Mouse (Mus musculus) midbrain, postnatal 0 days (tissue): Measurements from ENCODE around the gene Rhou. TPM values are rescaled to one million over a fixed set of nuclear protein-coding genes. Genes with fewer than 3 reads are reported as not detected.
A peak's percentile ranks its signal among the peaks of the same experiment; 100 is the strongest.

Experiments used
- ATAC-seq: fragments of 200-750 bp; cut with Nextera tagmentation; 2 replicates; pipeline ENCODE4 v1.8.0; 2017; ENCODE audit warnings: moderate number of reproducible peaks, mild to moderate bottlenecking, moderate TSS enrichment, moderate library complexity; ENCODE audit not compliant: low FRiP score
- DNase-seq: peaks from one replicate; pipeline ENCODE4 v3.0.0-alpha.2; 2015; ENCODE audit warnings: low spot score
- H3K27ac ChIP-seq: fragments of 300-500 bp; sonication (generic); 2 replicates; pipeline ENCODE4 v1.5.1; 2014; ENCODE audit warnings: low read depth, mild to moderate bottlenecking, low read length, mixed read lengths
- H3K27me3 ChIP-seq: fragments of 300-500 bp; sonication (generic); 2 replicates; pipeline ENCODE4 v1.6.1; 2014; ENCODE audit warnings: low read length, control low read depth, mixed read lengths; ENCODE audit not compliant: insufficient read depth
- H3K36me3 ChIP-seq: fragments of 300-500 bp; sonication (generic); 2 replicates; pipeline ENCODE4 v1.6.1; 2014; ENCODE audit warnings: low read length, control low read depth, mixed read lengths; ENCODE audit not compliant: insufficient read depth
- H3K4me1 ChIP-seq: fragments of 300-500 bp; sonication (generic); 2 replicates; pipeline ENCODE4 v1.6.1; 2014; ENCODE audit warnings: mild to moderate bottlenecking, control low read depth, antibody characterized with exemption, low read length, mixed read lengths; ENCODE audit not compliant: insufficient read depth
- H3K4me2 ChIP-seq: fragments of 300-500 bp; sonication (generic); 2 replicates; pipeline ENCODE4 v1.6.1; 2014; ENCODE audit warnings: low read depth, mild to moderate bottlenecking, low read length, mixed read lengths; ENCODE audit not compliant: poor library complexity, severe bottlenecking
- H3K4me3 ChIP-seq: fragments of 300-500 bp; sonication (generic); 2 replicates; pipeline ENCODE4 v1.5.1; 2014; ENCODE audit warnings: low read depth, mild to moderate bottlenecking, low read length, moderate library complexity
- H3K9ac ChIP-seq: fragments of 300-500 bp; sonication (generic); replicated peaks from 2 replicates; pipeline ENCODE4 v1.6.1; 2014; ENCODE audit warnings: mild to moderate bottlenecking, low read length, moderate library complexity, mixed read lengths; ENCODE audit not compliant: poor library complexity, severe bottlenecking
- H3K9me3 ChIP-seq: fragments of 300-500 bp; sonication (generic); 2 replicates; pipeline ENCODE4 v1.6.1; 2016; ENCODE audit warnings: low read length, control low read depth
- CTCF ChIP-seq: IDR thresholded peaks from 2 replicates; pipeline ENCODE4 v1.5.1; 2016; ENCODE audit warnings: antibody characterized with exemption, mild to moderate bottlenecking
- WGBS: fragments of 180-500 bp; shearing (Covaris S2); extraction: QIAGEN DNeasy Blood & Tissue Kit; methylation state at CpG from one replicate; pipeline ENCODE4 v1.1.7; 2014; 5-methylcytosine and 5-hydroxymethylcytosine counted together
- polyA plus RNA-seq: library from polyadenylated mRNA; unstranded; fragments of >200 nt; fragmentation: Nextera tagmentation; extraction: Ambion mirVana; gene quantifications from 2 replicates; pipeline ENCODE4 v1.2.1, GENCODE M21; 2015
- total RNA-seq: library from RNA; depleted of rRNA; stranded (reverse); fragments of >200 nt; gene quantifications from 2 replicates; pipeline ENCODE4 v1.2.3, GENCODE M21; 2014

Gene Rhou
- total and polyA plus RNA-seq, 2 experiments from 2014 or later, result 7.1 to 24.9 TPM

DNA sequence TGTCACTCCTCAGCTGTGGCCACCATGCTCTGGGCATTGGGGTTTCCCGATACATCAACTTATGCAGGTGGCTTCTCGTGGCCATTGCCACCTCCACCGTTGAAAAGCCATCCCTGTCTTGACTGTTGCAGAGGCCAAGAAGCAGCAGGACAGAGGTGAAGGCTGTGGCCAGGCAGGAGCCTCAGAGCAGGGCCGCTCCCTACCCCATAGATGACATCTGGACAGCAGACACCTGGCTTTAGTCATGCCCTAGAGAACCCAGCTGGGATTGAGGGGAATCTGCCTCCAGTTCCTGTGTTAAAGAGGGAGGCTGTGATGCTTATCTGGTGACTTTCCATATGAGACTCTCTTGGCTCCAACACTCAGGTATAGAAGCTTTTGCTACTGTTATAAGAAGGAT, 24.7 kb downstream of the Rhou start:
- WGBS, result 79% methylated on average over 4 of the region's 4 CpGs
- TF ChIP-seq CTCF, result no peak
- no peak overlapping the region for H3K4me2 ChIP-seq
- no peak overlapping the region for H3K27ac ChIP-seq
- no peak for ATAC-seq
- no peaks in the 10 kb centered on the region for H3K27me3 ChIP-seq
- H3K4me1 ChIP-seq, result peaks cover 6% of the 10 kb centered on the region; the same call in 1 of the 2 replicates
- no peaks in the 10 kb centered on the region for H3K36me3 ChIP-seq
- no peak overlapping the region for H3K9ac ChIP-seq
- no peaks in the 10 kb centered on the region for H3K9me3 ChIP-seq
- no peak overlapping the region for H3K4me3 ChIP-seq
- DNase-seq, result no peak

DNA sequence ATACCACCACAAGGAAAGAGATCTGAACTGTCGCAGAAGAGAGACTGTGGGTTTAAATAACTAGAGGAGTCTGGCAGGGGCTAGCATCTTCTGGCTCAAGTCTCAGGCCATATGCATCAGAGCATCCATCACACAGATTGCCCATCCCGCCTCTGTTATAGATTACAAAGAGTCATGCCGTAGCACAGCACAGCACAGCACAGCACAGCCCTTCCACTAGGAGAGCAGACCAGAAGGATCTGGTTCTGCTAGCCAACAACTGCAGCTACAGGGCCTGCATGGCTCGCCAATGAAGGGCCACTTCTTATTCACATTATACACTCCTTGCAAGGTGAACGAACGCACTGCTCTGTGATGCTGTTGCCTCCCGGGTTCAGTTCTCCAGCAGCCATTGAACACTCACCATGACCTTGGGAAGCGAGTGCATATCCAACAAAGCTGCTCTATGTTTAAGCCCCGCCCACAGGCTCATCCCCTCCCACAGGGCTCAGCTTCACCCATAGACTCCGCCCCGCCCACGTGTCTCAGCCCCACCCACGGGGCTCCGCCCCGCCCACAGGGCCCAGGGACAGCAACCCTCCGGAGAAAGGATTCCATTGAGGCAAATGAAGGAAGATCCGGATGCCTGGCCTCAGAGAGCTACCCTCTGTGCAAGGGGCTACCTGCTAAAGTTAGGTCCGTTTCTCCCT, 28.5 kb downstream of the Rhou start:
- Histone ChIP-seq H3K36me3 (no peaks in the 10 kb centered on the region), H3K9ac (no peak overlapping the region), H3K4me3 (no peak overlapping the region), H3K27ac (no peak overlapping the region), H3K9me3 (no peaks in the 10 kb centered on the region), H3K4me2 (no peak overlapping the region), H3K27me3 (no peaks in the 10 kb centered on the region), H3K4me1 (no peaks in the 10 kb centered on the region)
- TF ChIP-seq CTCF, result no peak
- WGBS, result 24% methylated on average over 18 of the region's 18 CpGs
- ATAC-seq, result no peak
- peak; percentile 23 for DNase-seq

DNA sequence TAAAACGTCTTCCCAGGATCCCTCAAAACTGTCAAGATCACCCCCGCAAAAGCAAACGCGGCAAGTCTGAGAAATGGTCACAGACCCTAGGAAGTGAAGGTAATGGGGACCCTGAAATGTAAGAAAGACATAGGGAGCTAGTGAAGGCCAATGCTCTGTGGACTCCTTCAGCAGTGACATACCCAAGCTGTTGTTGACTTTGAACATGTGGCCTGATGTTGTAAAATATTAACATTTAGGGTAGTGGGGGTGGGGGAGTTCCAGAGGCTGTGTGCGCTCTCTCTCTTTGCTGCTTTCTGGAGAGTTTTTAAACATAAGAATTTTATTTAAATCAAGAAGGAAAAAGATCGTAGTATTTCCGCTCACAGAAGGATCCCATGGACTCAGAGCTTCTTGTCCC, 29.6 kb downstream of the Rhou start:
- ATAC-seq, result no peak
- Histone ChIP-seq H3K9ac (no peak overlapping the region), H3K4me3 (no peak overlapping the region), H3K4me1 (no peaks in the 10 kb centered on the region), H3K27me3 (no peaks in the 10 kb centered on the region), H3K36me3 (no peaks in the 10 kb centered on the region), H3K9me3 (no peaks in the 10 kb centered on the region), H3K27ac (no peak overlapping the region), H3K4me2 (no peak overlapping the region)
- WGBS, result 63% methylated on average over 7 of the region's 7 CpGs
- no peak for DNase-seq
- TF ChIP-seq CTCF, result no peak

DNA sequence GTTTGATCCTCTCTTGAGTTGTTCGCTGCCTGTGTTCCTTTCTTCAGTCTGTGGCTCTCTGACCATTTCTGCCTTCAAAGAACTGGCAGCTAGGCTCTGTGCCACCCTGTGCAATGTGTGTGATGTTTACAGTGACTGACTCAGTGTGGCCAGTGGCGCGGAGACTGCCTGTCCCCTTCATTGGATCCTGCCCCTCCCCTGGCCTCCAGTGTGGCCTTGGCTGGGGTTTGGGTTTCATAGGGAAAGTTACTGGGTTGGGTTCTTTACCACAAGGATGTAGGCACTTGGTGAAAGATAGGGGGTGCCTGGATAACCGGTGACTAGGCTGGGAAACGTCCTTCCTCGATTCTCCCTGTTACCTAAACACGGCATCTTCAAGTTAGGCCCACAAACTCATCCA, 31.1 kb downstream of the Rhou start:
- H3K4me3 ChIP-seq, result no peak overlapping the region
- H3K27ac ChIP-seq, result no peak overlapping the region
- H3K9ac ChIP-seq, result no peak overlapping the region
- H3K27me3 ChIP-seq, result no peaks in the 10 kb centered on the region
- ATAC-seq, result no peak
- no peak overlapping the region for H3K4me2 ChIP-seq
- no peak for TF ChIP-seq CTCF
- no peaks in the 10 kb centered on the region for H3K36me3 ChIP-seq
- H3K9me3 ChIP-seq, result no peaks in the 10 kb centered on the region
- WGBS, result 88% methylated on average over 7 of the region's 7 CpGs
- no peak for DNase-seq
- no peaks in the 10 kb centered on the region for H3K4me1 ChIP-seq

DNA sequence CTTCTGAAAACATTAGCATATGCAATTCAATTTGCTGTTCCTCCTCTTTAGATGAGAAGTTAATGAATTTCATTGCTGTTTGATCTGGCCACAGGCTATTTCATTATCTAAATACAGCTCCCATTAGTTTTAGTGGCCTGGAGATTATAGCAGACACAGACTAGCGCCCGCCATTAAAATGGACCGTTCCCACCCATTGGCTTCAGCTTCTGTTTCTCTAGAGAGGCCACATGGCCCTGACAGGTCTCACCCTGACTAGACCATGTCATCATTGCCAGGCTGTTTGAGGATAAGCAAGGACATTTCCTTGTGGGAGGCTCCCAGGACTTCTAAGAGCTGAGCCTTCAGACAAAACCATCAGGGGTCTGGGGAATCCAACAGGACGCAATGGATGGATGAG, 31.7 kb downstream of the Rhou start:
- peak; percentile 9 for DNase-seq
- 52% methylated on average over 4 of the region's 4 CpGs for WGBS
- no peak overlapping the region for H3K9ac ChIP-seq
- no peaks in the 10 kb centered on the region for H3K4me1 ChIP-seq
- no peak for TF ChIP-seq CTCF
- H3K27me3 ChIP-seq, result no peaks in the 10 kb centered on the region
- H3K4me3 ChIP-seq, result no peak overlapping the region
- H3K27ac ChIP-seq, result no peak overlapping the region
- ATAC-seq, result no peak
- no peak overlapping the region for H3K4me2 ChIP-seq
- no peaks in the 10 kb centered on the region for H3K36me3 ChIP-seq
- H3K9me3 ChIP-seq, result no peaks in the 10 kb centered on the region

DNA sequence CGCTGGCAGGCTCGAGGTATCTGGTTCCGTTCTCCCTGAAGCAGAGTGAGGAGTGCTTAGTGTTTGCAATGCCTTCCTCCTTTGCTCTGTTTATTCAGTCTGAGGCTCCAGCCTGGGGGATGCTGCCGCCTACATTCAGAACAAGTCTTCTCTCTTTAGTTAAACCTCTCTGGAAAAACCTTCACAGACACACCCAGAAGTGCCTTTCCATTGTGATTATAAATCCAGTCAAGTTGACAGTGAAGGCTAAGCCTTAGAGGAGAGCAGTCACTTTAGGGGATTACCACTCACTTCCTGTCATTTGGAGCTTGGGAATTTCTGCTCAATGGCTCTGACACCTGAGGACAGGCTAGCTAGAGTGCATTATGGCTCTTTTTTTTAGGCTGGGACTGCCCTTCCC, 34.1 kb downstream of the Rhou start:
- Histone ChIP-seq H3K9me3 (no peaks in the 10 kb centered on the region), H3K36me3 (no peaks in the 10 kb centered on the region), H3K4me2 (no peak overlapping the region), H3K27me3 (no peaks in the 10 kb centered on the region), H3K27ac (no peak overlapping the region), H3K4me3 (no peak overlapping the region), H3K9ac (no peak overlapping the region), H3K4me1 (no peaks in the 10 kb centered on the region)
- DNase-seq (no peak), ATAC-seq (no peak)
- TF ChIP-seq CTCF, result no peak
- 51% methylated on average over 4 of the region's 4 CpGs for WGBS
